ENCODE assay signal across 11 mouse cellular contexts in genomic region chr17:48816588-48817324, GRCm38 (mm10).
DNase-seq lines count a peak whose midpoint lies in the region; ATAC-seq lines count a peak whose summit lies in the region.
"Had no signal": no experiment of that assay in that cellular context is flagged by ENCODE, and none has a peak within 500 bp of the region (broad histone marks: within the 10 kb centered on the region; RNA-seq: fewer than 3 reads in every experiment).

No protein-coding gene starts in this region.

- no peak for ATAC-seq in heart, embryonic 12.5 days (ENCODE audit: insufficient number of reproducible peaks, low FRiP score)
- ATAC-seq in kidney, embryonic 15.5 days (replicated peaks; ENCODE audit: low FRiP score): peak; percentile 68
- ATAC-seq: forebrain, postnatal 0 days; intestine, embryonic 16.5 days had no signal

- peaks cover 8% of the 10 kb centered on the region; the same call in 1 of the 2 replicates for H3K4me1 ChIP-seq in heart, embryonic 12.5 days (replicated peaks)
- H3K4me1 ChIP-seq in kidney, embryonic 15.5 days: peaks cover 21% of the 10 kb centered on the region
- H3K4me1 ChIP-seq: liver, embryonic 13.5 days had no signal

- no peaks in the 10 kb centered on the region for H3K27me3 ChIP-seq in heart, embryonic 12.5 days (replicated peaks)
- no peaks in the 10 kb centered on the region for H3K27me3 ChIP-seq in kidney, embryonic 15.5 days
- H3K27me3 ChIP-seq: liver, embryonic 13.5 days had no signal

- WGBS in heart, embryonic 12.5 days: 65% methylated on average over 9 of the region's 9 CpGs
- 42% methylated on average over 9 of the region's 9 CpGs for WGBS in kidney, embryonic 15.5 days

- no peak overlapping the region for H3K27ac ChIP-seq in heart, embryonic 12.5 days (ENCODE audit: poor library complexity, severe bottlenecking)
- H3K27ac ChIP-seq in kidney, embryonic 15.5 days: no peak overlapping the region
- H3K27ac ChIP-seq: liver, embryonic 13.5 days had no signal

- no peak overlapping the region for H3K4me2 ChIP-seq in heart, embryonic 12.5 days
- no peak overlapping the region for H3K4me2 ChIP-seq in kidney, embryonic 15.5 days
- H3K4me2 ChIP-seq: liver, embryonic 13.5 days had no signal

- H3K9me3 ChIP-seq in heart, embryonic 12.5 days (replicated peaks): no peaks in the 10 kb centered on the region
- no peaks in the 10 kb centered on the region for H3K9me3 ChIP-seq in kidney, embryonic 15.5 days (replicated peaks)
- H3K9me3 ChIP-seq: liver, embryonic 13.5 days had no signal

- no peaks in the 10 kb centered on the region for H3K36me3 ChIP-seq in heart, embryonic 12.5 days
- no peaks in the 10 kb centered on the region for H3K36me3 ChIP-seq in kidney, embryonic 15.5 days
- H3K36me3 ChIP-seq: liver, embryonic 13.5 days had no signal

- H3K4me3 ChIP-seq in heart, embryonic 12.5 days: no peak overlapping the region
- no peak overlapping the region for H3K4me3 ChIP-seq in kidney, embryonic 15.5 days (replicated peaks)
- H3K4me3 ChIP-seq: liver, embryonic 13.5 days had no signal

- H3K9ac ChIP-seq in heart, embryonic 12.5 days: no peak overlapping the region
- H3K9ac ChIP-seq in kidney, embryonic 15.5 days: no peak overlapping the region
- H3K9ac ChIP-seq: forebrain, postnatal 0 days; liver, embryonic 13.5 days had no signal

- DNase-seq in heart, adult 11 months: peak; percentile 97
- peak; percentile 4 to 5 for DNase-seq in spleen, postnatal 36 days (ENCODE audit: low spot score in 2 of 2)
- DNase-seq in spleen, postnatal 4 days (ENCODE audit: low spot score in 2 of 2): no peak
- DNase-seq in cerebellum, postnatal 36 days: no peak
- DNase-seq in cerebellum, adult 8-10 months: no peak
- DNase-seq in ovary, postnatal 36 days (ENCODE audit: low spot score): no peak
- DNase-seq: forebrain, postnatal 0 days; liver, embryonic 13.5 days had no signal

Comparison
In these comparisons a context has a peak if more than half of its experiments do, and no peak if none do; other contexts are left out.
1. DNase-seq: peak in heart, adult 11 months (single experiment) and spleen, postnatal 36 days (2 of 2); none in spleen, postnatal 4 days (0 of 2), cerebellum, postnatal 36 days (0 of 2), cerebellum, adult 8-10 months (single experiment) and ovary, postnatal 36 days (single experiment).